ENCODE assay signal across 16 mouse cellular contexts in the genomic region with DNA sequence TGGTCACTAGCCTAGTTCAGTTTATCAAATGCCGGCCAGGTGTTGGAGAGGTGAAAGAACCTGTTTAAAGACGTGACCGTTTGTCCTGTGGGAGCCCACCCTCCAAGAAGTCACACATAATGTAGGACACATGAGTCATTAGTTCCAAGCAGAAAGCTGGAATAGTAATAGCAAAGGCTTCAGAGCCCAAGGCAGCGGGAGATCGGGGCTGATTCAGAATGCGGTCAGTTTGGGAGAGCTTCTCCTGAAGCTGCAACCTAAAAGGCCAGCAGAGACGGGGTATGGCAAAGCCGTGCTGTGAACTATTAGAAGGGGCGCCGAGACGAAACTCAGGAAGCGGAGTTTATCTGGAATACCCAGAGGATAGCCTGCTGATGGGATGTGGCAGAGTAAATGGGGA. TPM values are rescaled to one million over a fixed set of nuclear protein-coding genes. Genes with fewer than 3 reads are reported as not detected.
"Had no signal": no experiment of that assay in that cellular context is flagged by ENCODE, and none has a peak within 500 bp of the region (broad histone marks: within the 10 kb centered on the region; RNA-seq: fewer than 3 reads in every experiment).

No protein-coding gene starts in this region.

- H3K27me3 ChIP-seq: neural tube, embryonic 15.5 days; stomach, embryonic 15.5 days had no signal

- DNase-seq: retina, postnatal 1 day; right cerebral cortex, adult 18-20 months; right cerebral cortex, postnatal 14 days; right cerebral cortex, postnatal 25 days; right cerebral cortex, postnatal 4 days; spleen, adult 18-20 months; thymus, adult 18-20 months; thymus, adult 2 months; thymus, postnatal 14 days; thymus, postnatal 25 days; thymus, postnatal 36 days; thymus, postnatal 4 days had no signal

- H3K4me2 ChIP-seq: neural tube, embryonic 15.5 days; stomach, embryonic 15.5 days had no signal

- H3K4me3 ChIP-seq: neural tube, embryonic 15.5 days; stomach, embryonic 15.5 days had no signal

- H3K36me3 ChIP-seq: stomach, embryonic 15.5 days had no signal

- H3K27ac ChIP-seq: neural tube, embryonic 15.5 days; stomach, embryonic 15.5 days; stomach, postnatal 0 days had no signal

- H3K4me1 ChIP-seq: neural tube, embryonic 15.5 days; stomach, embryonic 15.5 days had no signal

- H3K9me3 ChIP-seq: neural tube, embryonic 15.5 days; stomach, embryonic 15.5 days had no signal

- H3K9ac ChIP-seq: neural tube, embryonic 15.5 days; stomach, embryonic 15.5 days had no signal

RNA-seq across cellular contexts. Expression of a gene that starts 20.2 kb away (rescaled TPM):
- total RNA-seq: neutrophil, adult 5-6 weeks had no signal
